Mouse (Mus musculus) liver, embryonic 15.5 days (tissue): ENCODE measurements around the gene Nlgn3. TPM values are rescaled to one million over a fixed set of nuclear protein-coding genes. Genes with fewer than 3 reads are reported as not detected.

Source experiments
- ATAC-seq: fragments of 200-750 bp; cut with Nextera tagmentation; 2 replicates; pipeline ENCODE4 v1.8.0; 2017; ENCODE audit warnings: moderate number of reproducible peaks, mild to moderate bottlenecking, moderate library complexity; ENCODE audit not compliant: insufficient read depth
- H3K27ac ChIP-seq: fragments of 300-500 bp; sonication (generic); replicated peaks from 2 replicates; pipeline ENCODE4 v1.5.1; 2015; ENCODE audit warnings: mild to moderate bottlenecking, inconsistent platforms
- H3K27me3 ChIP-seq: fragments of 300-500 bp; sonication (generic); 2 replicates; pipeline ENCODE4 v1.6.1; 2015; ENCODE audit warnings: mild to moderate bottlenecking, inconsistent platforms
- H3K36me3 ChIP-seq: fragments of 300-500 bp; sonication (generic); replicated peaks from 2 replicates; pipeline ENCODE4 v1.6.1; 2015; ENCODE audit warnings: moderate library complexity, mild to moderate bottlenecking, inconsistent platforms
- H3K4me1 ChIP-seq: fragments of 300-500 bp; sonication (generic); replicated peaks from 2 replicates; pipeline ENCODE4 v1.6.1; 2015; ENCODE audit warnings: inconsistent platforms
- H3K4me2 ChIP-seq: fragments of 300-500 bp; sonication (generic); 2 replicates; pipeline ENCODE4 v1.6.1; 2015; ENCODE audit warnings: moderate library complexity, mild to moderate bottlenecking, inconsistent platforms
- H3K4me3 ChIP-seq: fragments of 300-500 bp; sonication (generic); replicated peaks from 2 replicates; pipeline ENCODE4 v1.5.1; 2015; ENCODE audit warnings: mild to moderate bottlenecking, inconsistent platforms
- H3K9ac ChIP-seq: fragments of 300-500 bp; sonication (generic); 2 replicates; pipeline ENCODE4 v1.6.1; 2015; ENCODE audit warnings: moderate library complexity, mild to moderate bottlenecking, inconsistent platforms
- H3K9me3 ChIP-seq: fragments of 300-500 bp; sonication (generic); replicated peaks from 2 replicates; pipeline ENCODE4 v1.6.1; 2016; ENCODE audit warnings: inconsistent platforms
- WGBS: fragments of 180-500 bp; shearing (Covaris S2); methylation state at CpG from one replicate; pipeline ENCODE4 v1.1.7; 2015; ENCODE audit warnings: mixed read lengths; ENCODE audit not compliant: insufficient replicate concordance; 5-methylcytosine and 5-hydroxymethylcytosine counted together
- polyA plus RNA-seq: library from polyadenylated mRNA; unstranded; fragments of >200 nt; fragmentation: Nextera tagmentation; extraction: Ambion mirVana; gene quantifications from 2 replicates; pipeline ENCODE4 v1.2.1, GENCODE M21; 2015

Nlgn3 gene
- polyA plus RNA-seq, 1 experiment from 2014 or later: 0.08 TPM

DNA sequence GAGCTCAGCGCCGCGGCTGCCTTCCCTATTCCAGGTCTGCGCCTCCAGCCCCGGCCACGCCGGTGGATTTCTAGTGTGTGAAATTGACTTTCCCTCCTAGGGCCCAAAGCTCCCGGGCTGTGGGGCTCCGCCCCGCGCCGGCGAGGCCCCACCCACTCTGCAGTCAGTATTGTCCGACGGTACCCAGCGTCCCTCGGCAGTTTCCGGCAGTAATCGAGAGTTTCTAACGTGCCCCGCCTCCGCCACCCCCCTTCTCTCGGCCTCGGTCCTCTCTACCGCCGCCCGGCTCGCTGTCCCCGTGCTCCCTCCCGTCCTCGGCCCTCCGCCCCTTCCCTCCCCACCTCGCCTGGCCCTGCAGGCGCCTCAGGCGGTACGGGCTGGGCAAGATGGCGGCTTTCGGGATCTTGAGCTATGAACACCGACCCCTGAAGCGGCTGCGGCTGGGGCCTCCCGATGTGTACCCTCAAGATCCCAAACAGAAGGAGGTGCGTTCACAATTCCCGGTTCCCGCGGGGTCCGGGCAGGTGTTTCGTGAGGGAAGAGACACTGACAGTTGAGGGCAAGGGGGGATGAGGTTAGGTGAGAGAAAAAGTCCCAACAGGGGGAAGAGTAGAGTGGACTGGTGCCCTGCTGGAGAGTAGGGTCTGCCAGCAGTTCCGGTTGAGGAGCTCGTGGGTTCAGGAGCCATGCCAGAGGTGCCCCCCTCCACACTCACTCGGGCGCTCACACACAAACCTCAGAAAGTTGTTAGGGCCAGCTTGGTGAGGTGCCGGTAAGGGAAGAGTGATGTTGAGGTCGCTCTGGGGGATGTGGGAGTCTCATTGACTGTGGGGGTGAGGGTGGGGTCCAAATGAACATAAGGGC, 24.9 kb upstream of the Nlgn3 start, which contains the start of gene Med12:
Med12 (plus strand) TSS at position 156 of the 864 bp plus-strand sequence.
- Histone ChIP-seq H3K4me2 (peak within 1 kb of the TSS; percentile 67), H3K27me3 (peaks cover 4% of the 10 kb centered on the region; the same call in 1 of the 2 replicates), H3K9ac (peak within 1 kb of the TSS; percentile 81), H3K4me3 (peak within 1 kb of the TSS; percentile 70), H3K27ac (peak within 1 kb of the TSS; percentile 86), H3K9me3 (no peaks in the 10 kb centered on the region), H3K36me3 (peaks cover 34% of the 10 kb centered on the region), H3K4me1 (peaks cover 16% of the 10 kb centered on the region)
- WGBS: 13% methylated on average over 53 of the region's 54 CpGs
- peak; percentile 99 for ATAC-seq

DNA sequence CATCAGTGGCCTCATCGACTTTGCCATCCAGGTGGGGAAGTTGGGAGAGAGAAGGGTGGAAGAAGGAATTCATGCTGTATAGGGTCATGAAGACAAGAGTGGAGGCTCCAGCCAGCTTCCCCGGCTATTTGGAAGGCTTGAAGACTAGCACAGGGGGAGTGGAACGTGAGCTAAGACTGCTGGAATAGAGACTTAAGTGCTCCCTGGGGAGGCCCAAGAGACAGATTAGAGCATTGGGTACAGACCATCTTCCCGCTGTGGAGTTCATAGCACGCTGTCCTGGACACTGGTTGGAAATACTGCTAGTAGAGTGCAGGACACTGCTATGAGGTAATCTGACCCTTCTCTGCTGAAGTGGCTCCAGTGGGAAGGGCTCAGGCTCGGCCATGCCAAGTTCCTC, 16.2 kb upstream of the Nlgn3 start:
- no peak overlapping the region for H3K4me3 ChIP-seq
- H3K27me3 ChIP-seq: no peaks in the 10 kb centered on the region
- no peak overlapping the region for H3K27ac ChIP-seq
- 74% methylated on average over 6 of the region's 6 CpGs for WGBS
- no peak overlapping the region for H3K4me2 ChIP-seq
- H3K4me1 ChIP-seq: peaks cover 20% of the 10 kb centered on the region
- ATAC-seq: no peak
- peaks cover 86% of the 10 kb centered on the region for H3K36me3 ChIP-seq
- H3K9ac ChIP-seq: no peak overlapping the region
- H3K9me3 ChIP-seq: no peaks in the 10 kb centered on the region

DNA sequence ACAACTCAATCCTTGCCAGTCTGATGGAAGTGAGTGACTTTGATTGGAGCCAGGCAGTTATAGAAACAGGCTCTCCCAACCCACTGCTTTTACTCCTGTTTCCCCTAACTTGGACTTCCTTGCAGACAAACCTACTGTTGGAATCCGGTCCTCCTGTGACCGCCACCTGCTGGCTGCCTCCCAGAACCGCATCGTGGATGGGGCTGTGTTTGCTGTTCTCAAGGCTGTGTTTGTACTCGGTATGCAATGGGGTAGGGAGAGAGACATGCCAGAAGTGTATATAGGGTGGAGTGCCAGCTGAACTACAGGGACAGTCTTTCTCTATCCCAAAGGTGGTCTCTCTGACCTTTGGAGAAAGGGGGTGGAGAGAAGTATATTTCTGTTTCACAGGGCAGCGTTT, 13.4 kb upstream of the Nlgn3 start:
- H3K9me3 ChIP-seq: no peaks in the 10 kb centered on the region
- H3K9ac ChIP-seq: no peak overlapping the region
- no peaks in the 10 kb centered on the region for H3K27me3 ChIP-seq
- H3K4me3 ChIP-seq: no peak overlapping the region
- WGBS: 22% methylated on average over 6 of the region's 6 CpGs
- ATAC-seq: no peak
- peaks cover 88% of the 10 kb centered on the region for H3K36me3 ChIP-seq
- no peak overlapping the region for H3K4me2 ChIP-seq
- peaks cover 48% of the 10 kb centered on the region for H3K4me1 ChIP-seq
- peak overlapping the region; percentile 95 for H3K27ac ChIP-seq

- H3K9ac ChIP-seq: no peak overlapping the region
- H3K4me1 ChIP-seq: peaks cover 48% of the 10 kb centered on the region
- peak overlapping the region; percentile 95 for H3K27ac ChIP-seq
- 84% methylated on average over 14 of the region's 14 CpGs for WGBS
- no peaks in the 10 kb centered on the region for H3K9me3 ChIP-seq
- no peaks in the 10 kb centered on the region for H3K27me3 ChIP-seq
- H3K4me2 ChIP-seq: no peak overlapping the region
- no peak overlapping the region for H3K4me3 ChIP-seq
- H3K36me3 ChIP-seq: peaks cover 88% of the 10 kb centered on the region
- ATAC-seq: no peak
Measured at GRCm38 (mm10) chrX:101285953-101286670, 12.9 kb upstream of the Nlgn3 start.

- H3K9me3 ChIP-seq: no peaks in the 10 kb centered on the region
- peak overlapping the region; percentile 95 for H3K27ac ChIP-seq
- H3K27me3 ChIP-seq: no peaks in the 10 kb centered on the region
- peak overlapping the region; percentile 42; the same call in 1 of the 2 replicates for H3K9ac ChIP-seq
- H3K4me3 ChIP-seq: 0 out of 2 replicates have a peak overlapping the region, but pooled peaks have one; percentile 6
- peak overlapping the region; percentile 61 for H3K4me2 ChIP-seq
- H3K4me1 ChIP-seq: peaks cover 48% of the 10 kb centered on the region
- ATAC-seq: peak; percentile 97
- 28% methylated on average over 3 of the region's 3 CpGs for WGBS
- peaks cover 88% of the 10 kb centered on the region for H3K36me3 ChIP-seq
Measured at GRCm38 (mm10) chrX:101287543-101287942, 11.4 kb upstream of the Nlgn3 start.

DNA sequence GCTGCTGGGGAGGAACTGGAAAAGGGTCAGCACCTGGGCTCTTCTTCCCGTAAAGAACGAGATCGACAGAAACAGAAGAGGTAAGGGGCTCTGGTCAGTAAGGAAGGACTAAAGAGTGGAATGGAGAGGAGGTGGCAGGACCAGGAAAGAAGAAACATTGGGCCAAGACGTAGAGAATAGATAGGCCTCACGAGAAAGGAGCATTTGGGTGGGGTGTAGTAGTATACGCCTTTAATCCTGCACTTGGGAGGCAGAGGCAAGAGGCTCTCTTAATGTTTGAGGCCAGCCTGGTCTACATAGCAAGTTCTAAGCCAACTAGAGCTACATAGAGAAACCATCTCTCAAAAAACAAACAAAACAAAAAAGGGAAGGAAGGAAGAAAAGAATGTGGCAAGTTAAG, 10.5 kb upstream of the Nlgn3 start:
- Histone ChIP-seq H3K4me2 (peak overlapping the region; percentile 61), H3K4me3 (no peak overlapping the region), H3K4me1 (peaks cover 50% of the 10 kb centered on the region), H3K27me3 (no peaks in the 10 kb centered on the region), H3K36me3 (peaks cover 88% of the 10 kb centered on the region), H3K9me3 (no peaks in the 10 kb centered on the region), H3K9ac (peak overlapping the region; percentile 42; the same call in 1 of the 2 replicates), H3K27ac (peak overlapping the region; percentile 95)
- peak; percentile 53 for ATAC-seq
- 56% methylated on average over 6 of the region's 6 CpGs for WGBS

DNA sequence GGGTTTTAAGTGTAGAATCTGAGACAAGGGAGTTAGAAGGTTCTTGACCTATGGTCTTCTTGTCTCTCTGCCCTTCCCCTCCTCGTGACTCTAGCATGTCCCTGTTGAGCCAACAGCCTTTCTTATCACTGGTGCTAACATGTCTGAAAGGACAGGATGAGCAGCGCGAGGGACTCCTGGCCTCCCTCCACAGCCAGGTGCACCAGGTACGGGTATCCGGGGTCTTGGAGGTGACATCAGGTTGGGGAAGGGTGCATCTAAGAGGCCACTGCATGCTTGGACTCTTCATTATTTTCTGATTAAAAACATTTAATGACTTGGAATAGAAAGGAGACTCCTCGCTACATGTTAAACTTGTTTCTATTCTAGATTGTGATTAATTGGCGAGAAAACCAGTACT, 9.9 kb upstream of the Nlgn3 start:
- Histone ChIP-seq H3K4me3 (no peak overlapping the region), H3K4me1 (peaks cover 50% of the 10 kb centered on the region), H3K9me3 (no peaks in the 10 kb centered on the region), H3K36me3 (peaks cover 88% of the 10 kb centered on the region), H3K27ac (peak overlapping the region; percentile 95), H3K4me2 (peak overlapping the region; percentile 61), H3K9ac (no peak overlapping the region), H3K27me3 (no peaks in the 10 kb centered on the region)
- no peak for ATAC-seq
- 81% methylated on average over 7 of the region's 7 CpGs for WGBS

DNA sequence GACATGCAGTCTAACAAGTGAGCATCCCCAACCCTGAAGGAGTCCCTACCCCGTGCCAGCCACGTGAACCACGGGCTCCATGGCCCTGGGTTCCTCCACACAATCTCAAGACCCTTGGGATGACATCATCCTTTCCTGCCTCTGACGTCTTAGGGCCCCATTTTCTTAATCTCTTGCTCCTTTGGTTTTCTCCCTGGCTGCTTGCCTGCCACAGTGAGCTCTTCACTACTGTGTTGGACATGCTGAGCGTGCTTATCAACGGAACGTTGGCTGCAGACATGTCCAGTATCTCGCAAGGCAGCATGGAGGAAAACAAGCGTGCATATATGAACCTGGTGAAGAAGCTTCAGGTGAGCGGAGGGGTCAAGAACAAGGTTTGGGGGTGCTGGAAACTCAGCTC, 8.9 kb upstream of the Nlgn3 start:
- Histone ChIP-seq H3K9ac (no peak overlapping the region), H3K36me3 (peaks cover 88% of the 10 kb centered on the region), H3K9me3 (no peaks in the 10 kb centered on the region), H3K4me3 (no peak overlapping the region), H3K4me1 (peaks cover 50% of the 10 kb centered on the region), H3K27ac (peak overlapping the region; percentile 95), H3K4me2 (peak overlapping the region; percentile 25), H3K27me3 (no peaks in the 10 kb centered on the region)
- peak; percentile 23 for ATAC-seq
- WGBS: 48% methylated on average over 10 of the region's 10 CpGs

DNA sequence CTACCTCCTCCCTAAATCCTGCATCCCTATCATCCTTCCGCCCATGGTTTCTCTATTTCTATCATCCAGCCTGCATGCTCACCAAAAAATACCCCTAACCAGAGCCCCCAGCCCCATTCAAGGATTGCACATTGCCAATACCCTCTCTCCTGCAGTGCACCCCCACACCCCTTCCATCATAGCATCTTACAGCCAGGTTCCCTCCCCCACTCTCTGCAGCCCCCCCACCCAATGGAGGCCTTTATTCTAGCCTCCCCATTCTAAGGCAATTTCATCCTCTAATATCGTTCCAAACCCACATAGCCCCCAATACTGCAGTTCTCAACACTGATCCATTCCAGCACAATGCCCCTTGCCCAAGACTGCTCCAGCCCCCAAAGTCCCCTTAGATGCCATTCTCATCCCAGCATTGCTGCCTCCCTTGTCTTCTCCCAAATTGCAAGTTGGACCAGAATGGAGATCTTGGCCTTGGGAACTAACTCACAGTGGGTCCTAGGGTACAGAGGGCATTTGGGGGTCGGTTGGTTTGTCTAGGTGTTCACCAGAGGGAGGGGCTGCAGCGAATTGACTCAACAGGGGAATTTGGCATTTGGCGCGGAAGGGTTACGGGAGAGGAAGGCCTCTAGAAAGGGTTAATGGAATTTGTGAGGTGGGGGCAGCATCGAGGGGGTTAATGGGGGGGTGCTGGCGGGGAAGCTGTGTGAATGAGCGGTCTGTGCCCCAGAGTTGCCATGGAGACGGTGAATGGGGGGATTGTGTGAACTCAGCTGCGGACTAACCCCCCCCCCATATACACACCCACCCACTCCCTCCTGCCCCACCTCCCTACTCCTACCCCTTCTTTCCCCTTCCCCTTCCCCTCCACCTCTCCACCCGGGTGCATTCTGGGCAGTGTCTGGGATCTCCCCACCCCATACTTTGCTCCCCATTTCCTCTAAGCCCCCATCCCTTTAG, 782 bp downstream of the Nlgn3 start:
- H3K4me3 ChIP-seq: no peak overlapping the region
- peaks cover 32% of the 10 kb centered on the region for H3K36me3 ChIP-seq
- H3K27me3 ChIP-seq: peaks cover 50% of the 10 kb centered on the region
- no peak overlapping the region for H3K9ac ChIP-seq
- no peak overlapping the region for H3K4me2 ChIP-seq
- H3K4me1 ChIP-seq: peaks cover 5% of the 10 kb centered on the region; the same call in 1 of the 2 replicates
- no peaks in the 10 kb centered on the region for H3K9me3 ChIP-seq
- 26% methylated on average over 12 of the region's 13 CpGs for WGBS
- H3K27ac ChIP-seq: no peak overlapping the region
- ATAC-seq: no peak

DNA sequence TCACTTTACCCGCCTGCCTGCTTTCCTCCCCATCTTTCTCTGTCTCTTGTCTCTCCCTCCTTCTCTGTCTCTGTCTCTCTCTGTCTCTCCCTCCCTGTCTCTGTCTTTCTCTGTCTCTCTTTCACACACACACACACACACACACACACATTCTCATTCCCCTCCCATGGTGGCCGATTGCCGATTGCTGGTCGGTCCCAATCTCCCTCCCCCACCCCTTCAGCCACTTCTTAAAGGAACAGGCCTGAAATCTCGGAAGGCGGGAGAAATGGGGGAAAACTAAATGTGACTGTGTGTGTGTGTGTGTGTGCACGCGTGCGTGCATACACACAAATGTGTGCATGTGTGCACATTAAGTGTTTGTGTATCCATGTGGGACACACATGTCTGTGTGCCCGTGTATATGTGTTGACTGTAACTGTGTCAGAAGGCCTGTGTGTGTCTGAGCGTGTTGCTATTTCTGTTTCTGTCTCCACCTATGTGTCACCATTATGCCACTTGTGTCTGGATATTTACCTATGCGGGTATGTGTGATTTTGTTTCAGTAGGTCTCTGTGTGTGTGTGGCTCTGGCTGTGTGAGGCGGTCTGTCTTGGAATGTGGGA, 1.6 kb downstream of the Nlgn3 start:
- Histone ChIP-seq H3K27ac (no peak overlapping the region), H3K4me2 (no peak overlapping the region), H3K9me3 (no peaks in the 10 kb centered on the region), H3K4me1 (peaks cover 5% of the 10 kb centered on the region; the same call in 1 of the 2 replicates), H3K4me3 (no peak overlapping the region), H3K9ac (no peak overlapping the region), H3K36me3 (peaks cover 26% of the 10 kb centered on the region), H3K27me3 (peaks cover 56% of the 10 kb centered on the region)
- ATAC-seq: no peak
- WGBS: 43% methylated on average over 13 of the region's 13 CpGs
